Mouse (Mus musculus): Measurements from ENCODE around the gene Nhlh2.
A peak's percentile ranks its signal among the peaks of the same experiment; 100 is the strongest.

Gene Nhlh2

GRCm38 (mm10) chr3:102024981-102025451 is 15.1 kb downstream of the Nhlh2 start:
- no peak for DNase-seq (ENCODE audit: low spot score in 2 of 2)

DNA sequence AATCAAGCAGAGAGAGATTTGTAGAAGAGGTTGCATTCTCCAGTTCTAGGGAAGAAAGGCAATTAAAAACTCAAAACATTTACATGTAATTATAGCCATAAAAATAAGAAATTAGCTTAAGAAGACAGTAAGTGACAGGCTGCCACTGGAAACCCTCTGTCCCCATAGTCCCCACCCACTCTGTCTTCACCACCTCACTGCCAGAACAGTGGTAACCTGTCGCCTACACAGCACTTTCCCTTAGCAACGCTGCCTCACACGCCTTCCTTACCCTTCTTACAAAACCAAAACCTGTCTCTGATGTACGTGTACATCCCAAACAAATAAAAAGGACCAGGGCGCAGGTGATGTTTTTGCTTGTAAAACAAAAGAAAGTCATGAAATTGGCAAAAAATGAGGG is 15.8 kb downstream of the Nhlh2 start:
- DNase-seq (ENCODE audit: low spot score in 2 of 2): no peak

DNA sequence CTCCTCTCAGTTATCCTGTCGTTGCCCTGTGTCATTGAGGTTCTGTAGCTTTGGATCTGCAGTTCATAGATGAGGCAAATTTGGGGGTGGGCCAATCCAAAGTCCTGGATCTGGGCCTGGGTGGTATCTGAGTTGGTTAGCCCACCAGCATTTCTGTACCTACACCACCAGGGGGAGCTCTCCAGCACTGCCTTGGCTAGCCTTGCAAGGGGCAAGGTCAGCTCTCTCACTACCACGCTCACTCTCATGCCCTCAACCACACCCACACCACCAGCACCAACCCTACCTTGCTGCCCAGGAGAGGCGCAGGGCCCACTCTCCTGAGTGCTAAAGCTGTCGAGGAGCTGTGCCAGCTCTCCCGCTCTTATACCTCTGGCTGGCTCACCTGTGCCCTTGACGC is 18.0 kb downstream of the Nhlh2 start:
- DNase-seq (ENCODE audit: low spot score in 2 of 2): no peak

GRCm38 (mm10) chr3:102037806-102038205 is 27.9 kb downstream of the Nhlh2 start:
- no peak for DNase-seq (ENCODE audit: low spot score in 2 of 2)

- DNase-seq (ENCODE audit: low spot score in 2 of 2): no peak
Observed at GRCm38 (mm10) chr3:102038608-102039007, 28.7 kb downstream of the Nhlh2 start.

GRCm38 (mm10) chr3:102041632-102042031 is 31.8 kb downstream of the Nhlh2 start:
- no peak for DNase-seq (ENCODE audit: low spot score in 2 of 2)

DNA sequence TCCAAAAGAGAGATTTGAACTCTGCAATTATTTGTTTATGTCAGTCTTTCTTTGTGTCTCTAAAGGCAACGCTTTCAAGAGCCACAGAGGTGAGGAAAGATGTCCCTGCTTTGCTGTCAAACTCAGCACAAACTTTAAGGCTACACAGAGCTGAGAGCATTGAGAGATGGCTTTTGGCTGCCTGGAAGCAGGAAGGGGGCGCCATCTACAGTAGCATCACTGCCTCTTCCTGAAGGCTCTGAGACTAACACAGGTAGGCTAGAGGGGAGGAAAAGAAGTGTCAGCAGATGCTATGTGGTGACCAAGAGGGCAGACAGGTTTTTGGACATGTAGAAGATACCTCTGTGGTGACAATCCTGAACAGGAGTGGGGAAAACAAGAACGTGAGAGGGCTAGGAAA is 35.2 kb downstream of the Nhlh2 start:
- DNase-seq (ENCODE audit: low spot score in 2 of 2): peak in 1 of 2 experiments; percentile 27

DNA sequence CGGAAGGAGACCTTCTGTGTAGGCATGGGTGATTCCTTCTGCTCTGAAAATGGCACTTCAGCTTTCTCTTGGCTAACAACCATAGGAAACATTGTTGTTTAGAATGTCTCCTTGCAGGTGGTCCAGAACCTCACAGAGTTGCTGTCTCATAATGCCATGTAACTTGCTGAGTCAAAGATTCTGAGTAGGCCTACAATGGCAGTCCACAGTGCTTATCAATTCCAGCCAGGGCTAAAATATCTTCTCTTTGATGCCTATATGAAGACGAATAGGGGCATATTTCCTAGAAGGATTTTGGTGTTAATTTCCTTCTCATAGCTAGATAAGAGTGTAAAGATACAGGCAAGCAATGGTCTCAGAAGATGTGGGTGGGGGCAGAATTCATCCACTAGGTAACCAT is 37.7 kb downstream of the Nhlh2 start:
- no peak for DNase-seq (ENCODE audit: low spot score in 2 of 2)

- DNase-seq (ENCODE audit: low spot score in 2 of 2): no peak
Observed at GRCm38 (mm10) chr3:102049207-102050104, 39.6 kb downstream of the Nhlh2 start.

DNA sequence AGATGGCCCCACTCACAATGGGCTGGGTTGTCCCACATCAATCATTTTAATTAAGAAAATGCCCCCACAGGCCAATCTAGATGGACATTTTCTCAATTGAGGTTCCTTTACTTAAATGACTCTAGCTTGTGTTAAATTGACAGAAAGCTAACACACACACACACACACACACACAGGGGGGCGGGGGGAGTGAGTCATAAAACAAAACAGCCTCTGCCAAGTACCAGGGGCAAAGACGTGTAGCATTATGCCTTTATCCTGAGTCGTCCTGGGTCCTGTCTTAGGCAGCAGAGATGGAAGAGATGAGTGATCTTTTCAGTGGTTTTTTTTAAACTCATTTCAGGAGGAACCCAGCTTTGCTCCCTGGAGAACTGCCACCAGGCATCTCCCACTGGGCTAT is 42.2 kb downstream of the Nhlh2 start:
- DNase-seq (ENCODE audit: low spot score in 2 of 2): no peak

GRCm38 (mm10) chr3:102053293-102053692 is 43.4 kb downstream of the Nhlh2 start:
- DNase-seq (ENCODE audit: low spot score in 2 of 2): no peak

DNA sequence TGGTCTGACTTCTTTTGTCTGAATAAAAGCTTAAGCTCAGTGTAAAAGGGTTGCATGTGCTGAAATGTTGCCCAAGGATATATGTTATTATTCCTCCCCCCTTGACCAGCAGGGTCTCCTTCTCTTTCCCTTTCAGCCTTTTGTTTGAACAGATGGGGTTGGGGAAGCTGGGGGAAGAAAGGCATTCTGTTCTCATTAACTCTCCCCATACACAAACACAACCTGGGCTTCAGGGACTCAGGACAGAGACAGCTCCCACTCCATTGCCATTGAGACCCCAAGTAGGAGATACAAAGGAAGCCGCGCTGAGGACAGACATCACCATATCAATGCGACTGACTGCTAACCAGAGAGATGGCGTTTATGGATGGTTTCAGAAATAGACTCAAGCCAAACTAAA is 46.0 kb downstream of the Nhlh2 start:
- DNase-seq (ENCODE audit: low spot score in 2 of 2): no peak

GRCm38 (mm10) chr3:102060065-102060464 is 50.2 kb downstream of the Nhlh2 start:
- no peak for DNase-seq (ENCODE audit: low spot score in 2 of 2)

GRCm38 (mm10) chr3:102061923-102062670 is 52.2 kb downstream of the Nhlh2 start:
- DNase-seq (ENCODE audit: low spot score in 2 of 2): peak; percentile 28 to 51

GRCm38 (mm10) chr3:102062671-102063010 is 52.8 kb downstream of the Nhlh2 start:
- no peak for DNase-seq (ENCODE audit: low spot score in 2 of 2)

GRCm38 (mm10) chr3:102063273-102064120 is 53.6 kb downstream of the Nhlh2 start:
- DNase-seq (ENCODE audit: low spot score in 2 of 2): no peak

- no peak for DNase-seq (ENCODE audit: low spot score in 2 of 2)
Observed at GRCm38 (mm10) chr3:102064566-102064965, 54.7 kb downstream of the Nhlh2 start.

Measured in frontal cortex, postnatal 36 days (tissue).